Mouse (Mus musculus): Measurements from ENCODE around the gene Tsga10. TPM values are rescaled to one million over a fixed set of nuclear protein-coding genes. Genes with fewer than 3 reads are reported as not detected.

Gene Tsga10
- total and polyA plus RNA-seq, 2 experiments from 2014 or later, result 7.5 TPM

DNA sequence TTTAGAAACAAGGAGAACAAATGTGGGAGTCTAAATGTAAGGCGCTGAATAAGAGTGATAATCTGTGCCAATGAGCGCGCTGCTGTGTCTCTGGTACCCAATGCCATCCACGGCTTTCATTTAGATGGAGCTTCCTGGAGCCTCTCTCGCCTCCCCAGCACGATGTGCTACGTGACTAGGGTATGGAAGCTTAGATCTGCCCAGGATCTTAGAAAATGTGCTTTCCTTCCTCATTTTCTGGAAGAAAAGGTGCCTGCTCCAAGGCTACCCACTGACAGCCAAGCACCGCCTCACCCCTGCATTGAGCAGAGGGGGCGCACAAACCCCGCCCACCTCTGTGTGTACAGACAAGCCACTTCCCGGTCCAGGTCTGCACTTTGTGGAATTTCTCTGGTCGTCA is 140.3 kb downstream of the Tsga10 start:
- peak; percentile 15 for DNase-seq (ENCODE audit: low spot score)
- WGBS, result 61% methylated on average over 12 of the region's 12 CpGs
- Histone ChIP-seq H3K4me1 (ENCODE audit: insufficient read depth, low read length) (no peaks in the 10 kb centered on the region), H3K27ac (ENCODE audit: low read depth, low read length) (peak overlapping the region; percentile 69), H3K9me3 (ENCODE audit: low read length) (no peaks in the 10 kb centered on the region), H3K4me2 (ENCODE audit: low read depth, low read length, poor library complexity, severe bottlenecking) (peak overlapping the region; percentile 21; the same call in 1 of the 2 replicates), H3K36me3 (ENCODE audit: insufficient read depth, low read length) (no peaks in the 10 kb centered on the region), H3K27me3 (ENCODE audit: insufficient read depth, low read length) (peaks cover 4% of the 10 kb centered on the region; the same call in 1 of the 2 replicates), H3K9ac (replicated peaks; ENCODE audit: low read length, poor library complexity, severe bottlenecking) (0 out of 2 replicates have a peak overlapping the region, but pooled peaks have one; percentile 1), H3K4me3 (ENCODE audit: low read depth, low read length) (no peak overlapping the region)
- ATAC-seq (ENCODE audit: low FRiP score), result peak; percentile 58; the same call in 1 of the 2 replicates
- TF ChIP-seq CTCF (IDR thresholded peaks at IDR 0.05), result no peak

DNA sequence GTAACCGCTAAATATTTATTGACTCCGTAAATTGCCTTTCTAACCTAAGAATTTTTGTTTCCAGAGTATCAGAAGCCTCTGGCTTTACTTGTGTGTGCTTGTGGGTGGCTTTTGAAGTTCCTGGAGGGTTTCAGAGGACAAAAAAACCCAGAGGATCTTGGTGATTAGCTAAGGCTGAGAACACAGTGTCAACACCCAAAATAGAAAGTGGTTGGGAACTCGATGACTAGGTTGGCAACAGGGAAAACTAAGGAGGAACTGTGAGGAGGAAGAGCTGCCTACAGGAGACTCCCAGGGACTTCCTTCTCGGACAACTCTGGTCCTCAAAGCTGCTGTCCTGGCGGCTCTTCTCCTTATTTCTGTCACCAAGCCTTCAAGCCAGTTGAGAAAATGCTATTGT is 145.1 kb downstream of the Tsga10 start:
- TF ChIP-seq CTCF (IDR thresholded peaks at IDR 0.05), result no peak
- DNase-seq (ENCODE audit: low spot score) (no peak), ATAC-seq (ENCODE audit: low FRiP score) (no peak)
- Histone ChIP-seq H3K27me3 (ENCODE audit: insufficient read depth, low read length) (peaks cover 4% of the 10 kb centered on the region; the same call in 1 of the 2 replicates), H3K27ac (ENCODE audit: low read depth, low read length) (no peak overlapping the region), H3K9me3 (ENCODE audit: low read length) (no peaks in the 10 kb centered on the region), H3K36me3 (ENCODE audit: insufficient read depth, low read length) (no peaks in the 10 kb centered on the region), H3K4me2 (ENCODE audit: low read depth, low read length, poor library complexity, severe bottlenecking) (no peak overlapping the region), H3K9ac (replicated peaks; ENCODE audit: low read length, poor library complexity, severe bottlenecking) (no peak overlapping the region), H3K4me1 (ENCODE audit: insufficient read depth, low read length) (no peaks in the 10 kb centered on the region), H3K4me3 (ENCODE audit: low read depth, low read length) (no peak overlapping the region)
- 79% methylated on average over 5 of the region's 5 CpGs for WGBS

DNA sequence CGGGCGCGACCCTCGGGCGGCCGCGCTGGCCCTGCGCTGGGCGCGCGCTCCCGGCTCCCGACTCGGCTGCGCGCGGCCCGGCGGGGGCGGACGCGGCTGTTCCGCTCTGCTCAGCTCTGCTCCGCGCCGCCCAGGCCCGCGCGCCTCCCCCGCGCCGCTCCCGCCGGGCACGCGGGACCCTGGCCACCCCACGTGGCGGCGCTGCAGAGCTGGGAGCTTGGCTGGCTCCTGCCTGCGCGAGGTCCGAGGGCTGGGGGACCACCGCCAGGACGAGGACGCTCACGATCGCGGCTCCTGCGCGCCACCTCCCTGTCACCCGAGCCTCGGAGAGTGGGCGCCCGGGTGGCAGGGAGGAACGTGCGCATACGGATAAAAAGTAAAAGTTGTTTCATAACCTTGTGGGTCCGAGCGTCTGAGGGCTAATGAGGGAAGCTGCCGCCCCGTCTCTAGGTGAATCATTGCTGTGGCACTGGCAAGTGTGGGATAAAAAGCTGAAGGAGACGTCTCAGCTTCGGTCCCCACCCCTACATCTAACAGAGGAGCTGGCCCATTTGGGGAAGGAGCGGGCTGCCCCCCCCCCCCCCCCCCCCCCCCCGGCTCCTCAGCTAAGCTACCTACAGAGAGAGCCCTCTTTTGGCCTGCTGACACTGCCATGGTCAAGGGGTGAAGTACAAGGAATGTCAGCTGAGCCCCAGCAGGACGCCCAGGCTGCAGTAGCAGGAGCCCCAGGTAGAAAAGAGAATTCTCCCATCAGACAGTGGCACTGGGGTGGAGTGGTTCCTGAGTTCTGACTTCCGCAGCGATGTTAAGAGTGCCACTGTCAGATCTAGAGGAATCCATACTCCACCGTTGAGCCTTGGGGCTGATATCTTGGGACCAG is 146.2 kb downstream of the Tsga10 start, which contains the start of gene 2010300C02Rik:
2010300C02Rik (minus strand) TSS at position 325 of the 880 bp plus-strand sequence.
- Histone ChIP-seq H3K4me3 (ENCODE audit: low read depth, low read length) (peak within 1 kb of the TSS; percentile 63), H3K36me3 (ENCODE audit: insufficient read depth, low read length) (no peaks in the 10 kb centered on the region), H3K27ac (ENCODE audit: low read depth, low read length) (no peak within 1 kb of the TSS), H3K4me1 (ENCODE audit: insufficient read depth, low read length) (no peaks in the 10 kb centered on the region), H3K4me2 (ENCODE audit: low read depth, low read length, poor library complexity, severe bottlenecking) (peak within 1 kb of the TSS; percentile 91), H3K27me3 (ENCODE audit: insufficient read depth, low read length) (peaks cover 4% of the 10 kb centered on the region; the same call in 1 of the 2 replicates), H3K9me3 (ENCODE audit: low read length) (no peaks in the 10 kb centered on the region), H3K9ac (replicated peaks; ENCODE audit: low read length, poor library complexity, severe bottlenecking) (peak within 1 kb of the TSS; percentile 69)
- TF ChIP-seq CTCF (IDR thresholded peaks at IDR 0.05), result peak; percentile 68
- under 1% methylated on average over 41 of the region's 69 CpGs for WGBS
- peak; percentile 72 for DNase-seq (ENCODE audit: low spot score)
- ATAC-seq (ENCODE audit: low FRiP score), result peak; percentile 90

GRCm38 (mm10) chr1:37719030-37719723 is 147.1 kb downstream of the Tsga10 start:
- no peak for TF ChIP-seq CTCF (IDR thresholded peaks at IDR 0.05)
- H3K4me1 ChIP-seq (ENCODE audit: insufficient read depth, low read length), result no peaks in the 10 kb centered on the region
- DNase-seq (ENCODE audit: low spot score), result no peak
- no peak overlapping the region for H3K27ac ChIP-seq (ENCODE audit: low read depth, low read length)
- peak overlapping the region; percentile 91 for H3K4me2 ChIP-seq (ENCODE audit: low read depth, low read length, poor library complexity, severe bottlenecking)
- peak overlapping the region; percentile 69 for H3K9ac ChIP-seq (replicated peaks; ENCODE audit: low read length, poor library complexity, severe bottlenecking)
- H3K27me3 ChIP-seq (ENCODE audit: insufficient read depth, low read length), result peaks cover 4% of the 10 kb centered on the region; the same call in 1 of the 2 replicates
- peak; percentile 64 for ATAC-seq (ENCODE audit: low FRiP score)
- H3K36me3 ChIP-seq (ENCODE audit: insufficient read depth, low read length), result no peaks in the 10 kb centered on the region
- H3K4me3 ChIP-seq (ENCODE audit: low read depth, low read length), result peak overlapping the region; percentile 63
- 3% methylated on average over 49 of the region's 49 CpGs for WGBS
- no peaks in the 10 kb centered on the region for H3K9me3 ChIP-seq (ENCODE audit: low read length)

- ATAC-seq (ENCODE audit: low FRiP score) (no peak), DNase-seq (ENCODE audit: low spot score) (no peak)
- 54% methylated on average over 7 of the region's 7 CpGs for WGBS
- H3K27me3 ChIP-seq (ENCODE audit: insufficient read depth, low read length), result peaks cover 4% of the 10 kb centered on the region; the same call in 1 of the 2 replicates
- no peak overlapping the region for H3K27ac ChIP-seq (ENCODE audit: low read depth, low read length)
- no peak overlapping the region for H3K4me2 ChIP-seq (ENCODE audit: low read depth, low read length, poor library complexity, severe bottlenecking)
- no peak for TF ChIP-seq CTCF (IDR thresholded peaks at IDR 0.05)
- H3K4me1 ChIP-seq (ENCODE audit: insufficient read depth, low read length), result no peaks in the 10 kb centered on the region
- no peaks in the 10 kb centered on the region for H3K36me3 ChIP-seq (ENCODE audit: insufficient read depth, low read length)
- H3K9ac ChIP-seq (replicated peaks; ENCODE audit: low read length, poor library complexity, severe bottlenecking), result no peak overlapping the region
- no peaks in the 10 kb centered on the region for H3K9me3 ChIP-seq (ENCODE audit: low read length)
- H3K4me3 ChIP-seq (ENCODE audit: low read depth, low read length), result no peak overlapping the region
Measured at GRCm38 (mm10) chr1:37718516-37718915, 147.7 kb downstream of the Tsga10 start.

Data from midbrain, postnatal 0 days (tissue).